Mouse (Mus musculus) kidney, postnatal 0 days (tissue): ENCODE measurements around the gene Robo3. TPM values are rescaled to one million over a fixed set of nuclear protein-coding genes. Genes with fewer than 3 reads are reported as not detected.

Experiments used
- ATAC-seq: fragments of 200-750 bp; cut with Nextera tagmentation; replicated peaks from 2 replicates; pipeline ENCODE4 v1.8.0; 2017; ENCODE audit warnings: low read depth, moderate number of reproducible peaks, moderate TSS enrichment, moderate library complexity; ENCODE audit not compliant: low FRiP score
- DNase-seq: peaks from one replicate; pipeline ENCODE4 v3.0.0-alpha.2; 2016; ENCODE audit warnings: low spot score
- H3K27ac ChIP-seq: fragments of 300-500 bp; sonication (generic); 2 replicates; pipeline ENCODE4 v1.5.1; 2014; ENCODE audit warnings: mild to moderate bottlenecking
- H3K27me3 ChIP-seq: fragments of 300-500 bp; sonication (generic); 2 replicates; pipeline ENCODE4 v1.6.1; 2014; ENCODE audit warnings: low read length, mixed read lengths; ENCODE audit not compliant: insufficient read depth
- H3K36me3 ChIP-seq: fragments of 300-500 bp; sonication (generic); 2 replicates; pipeline ENCODE4 v1.6.1; 2014; ENCODE audit warnings: low read length, mixed read lengths; ENCODE audit not compliant: insufficient read depth
- H3K4me1 ChIP-seq: fragments of 300-500 bp; sonication (generic); replicated peaks from 2 replicates; pipeline ENCODE4 v1.6.1; 2014; ENCODE audit warnings: antibody characterized with exemption, low read length, mixed read lengths; ENCODE audit not compliant: insufficient read depth
- H3K4me2 ChIP-seq: fragments of 300-500 bp; sonication (generic); 2 replicates; pipeline ENCODE4 v1.6.1; 2014; ENCODE audit warnings: mild to moderate bottlenecking, low read length, moderate library complexity, mixed read lengths
- H3K4me3 ChIP-seq: fragments of 300-500 bp; sonication (generic); replicated peaks from 2 replicates; pipeline ENCODE4 v1.5.1; 2014; ENCODE audit warnings: low read depth, low read length
- H3K9ac ChIP-seq: fragments of 300-500 bp; sonication (generic); 2 replicates; pipeline ENCODE4 v1.6.1; 2014; ENCODE audit warnings: low read depth, low read length
- H3K9me3 ChIP-seq: fragments of 300-500 bp; sonication (generic); replicated peaks from 2 replicates; pipeline ENCODE4 v1.6.1; 2016; ENCODE audit warnings: low read length, inconsistent platforms, mixed read lengths
- CTCF ChIP-seq: IDR thresholded peaks from 2 replicates; pipeline ENCODE4 v1.5.1; 2016; ENCODE audit warnings: antibody characterized with exemption, low read depth, mild to moderate bottlenecking, moderate library complexity
- WGBS: fragments of 180-500 bp; shearing (Covaris S2); extraction: QIAGEN DNeasy Blood & Tissue Kit; methylation state at CpG from one replicate; pipeline ENCODE4 v1.1.7; 2014; 5-methylcytosine and 5-hydroxymethylcytosine counted together
- polyA plus RNA-seq: library from polyadenylated mRNA; unstranded; fragments of >200 nt; fragmentation: Nextera tagmentation; extraction: Ambion mirVana; gene quantifications from 2 replicates; pipeline ENCODE4 v1.2.1, GENCODE M21; 2015

The Robo3 gene
- polyA plus RNA-seq, 1 experiment from 2014 or later = 0.25 TPM

DNA sequence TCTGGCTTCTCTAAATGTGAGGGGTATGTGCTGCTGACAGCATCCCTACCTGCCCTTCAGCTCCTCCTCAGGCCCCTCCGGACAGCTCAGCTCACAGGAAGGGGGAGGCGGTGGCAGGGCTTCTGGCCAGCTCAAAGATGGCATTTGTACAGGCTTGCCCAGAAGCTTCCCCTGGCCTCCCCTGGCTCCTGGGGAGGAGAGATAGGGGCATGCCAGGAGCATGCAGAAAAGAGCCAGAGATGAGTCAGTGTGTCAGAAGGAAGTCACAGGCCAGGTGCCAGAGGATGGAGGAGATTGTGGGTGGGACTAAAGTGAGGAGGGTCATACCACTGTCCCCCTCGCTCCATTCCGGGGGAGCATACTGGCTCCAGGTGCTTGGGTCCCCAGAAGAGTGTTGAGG, 14.3 kb downstream of the Robo3 start:
- H3K4me2 ChIP-seq = no peak overlapping the region
- no peaks in the 10 kb centered on the region for H3K36me3 ChIP-seq
- H3K4me1 ChIP-seq = peaks cover 4% of the 10 kb centered on the region; the same call in 1 of the 2 replicates
- H3K27ac ChIP-seq = no peak overlapping the region
- no peak for DNase-seq
- H3K27me3 ChIP-seq = no peaks in the 10 kb centered on the region
- no peaks in the 10 kb centered on the region for H3K9me3 ChIP-seq
- no peak for ATAC-seq
- 70% methylated on average over 4 of the region's 4 CpGs for WGBS
- H3K4me3 ChIP-seq = no peak overlapping the region
- no peak for TF ChIP-seq CTCF
- no peak overlapping the region for H3K9ac ChIP-seq

- WGBS = 70% methylated on average over 3 of the region's 3 CpGs
- no peak overlapping the region for H3K9ac ChIP-seq
- no peaks in the 10 kb centered on the region for H3K36me3 ChIP-seq
- no peak for TF ChIP-seq CTCF
- H3K27ac ChIP-seq = no peak overlapping the region
- no peaks in the 10 kb centered on the region for H3K9me3 ChIP-seq
- no peak for DNase-seq
- no peaks in the 10 kb centered on the region for H3K27me3 ChIP-seq
- no peak overlapping the region for H3K4me3 ChIP-seq
- no peaks in the 10 kb centered on the region for H3K4me1 ChIP-seq
- ATAC-seq = no peak
- no peak overlapping the region for H3K4me2 ChIP-seq
These were observed 18.4 kb downstream of the Robo3 start for GRCm38 (mm10) chr9:37414666-37415065.

- no peak for TF ChIP-seq CTCF
- H3K9me3 ChIP-seq = no peaks in the 10 kb centered on the region
- H3K4me3 ChIP-seq = no peak overlapping the region
- no peak overlapping the region for H3K27ac ChIP-seq
- no peaks in the 10 kb centered on the region for H3K27me3 ChIP-seq
- 55% methylated on average over 3 of the region's 3 CpGs for WGBS
- H3K36me3 ChIP-seq = no peaks in the 10 kb centered on the region
- DNase-seq (no peak), ATAC-seq (no peak)
- H3K4me1 ChIP-seq = no peaks in the 10 kb centered on the region
- no peak overlapping the region for H3K4me2 ChIP-seq
- no peak overlapping the region for H3K9ac ChIP-seq
These were observed 20.1 kb downstream of the Robo3 start for GRCm38 (mm10) chr9:37412989-37413388.

- TF ChIP-seq CTCF = no peak
- no peak overlapping the region for H3K9ac ChIP-seq
- no peak overlapping the region for H3K27ac ChIP-seq
- no peak overlapping the region for H3K4me2 ChIP-seq
- no peaks in the 10 kb centered on the region for H3K9me3 ChIP-seq
- no peaks in the 10 kb centered on the region for H3K4me1 ChIP-seq
- no peaks in the 10 kb centered on the region for H3K27me3 ChIP-seq
- 56% methylated on average over 8 of the region's 8 CpGs for WGBS
- no peak overlapping the region for H3K4me3 ChIP-seq
- no peak for ATAC-seq
- H3K36me3 ChIP-seq = no peaks in the 10 kb centered on the region
- no peak for DNase-seq
These were observed 23.2 kb downstream of the Robo3 start for GRCm38 (mm10) chr9:37409698-37410445.

GRCm38 (mm10) chr9:37407850-37408502, 25.1 kb downstream of the Robo3 start:
- DNase-seq (peak; percentile 45), ATAC-seq (no peak; the same call in 1 of the 2 replicates)
- Histone ChIP-seq H3K4me3 (no peak overlapping the region), H3K36me3 (no peaks in the 10 kb centered on the region), H3K9me3 (no peaks in the 10 kb centered on the region), H3K4me1 (no peaks in the 10 kb centered on the region), H3K4me2 (no peak overlapping the region), H3K27me3 (no peaks in the 10 kb centered on the region), H3K9ac (no peak overlapping the region), H3K27ac (no peak overlapping the region)
- WGBS = 16% methylated on average over 19 of the region's 19 CpGs
- TF ChIP-seq CTCF = peak; percentile 62

DNA sequence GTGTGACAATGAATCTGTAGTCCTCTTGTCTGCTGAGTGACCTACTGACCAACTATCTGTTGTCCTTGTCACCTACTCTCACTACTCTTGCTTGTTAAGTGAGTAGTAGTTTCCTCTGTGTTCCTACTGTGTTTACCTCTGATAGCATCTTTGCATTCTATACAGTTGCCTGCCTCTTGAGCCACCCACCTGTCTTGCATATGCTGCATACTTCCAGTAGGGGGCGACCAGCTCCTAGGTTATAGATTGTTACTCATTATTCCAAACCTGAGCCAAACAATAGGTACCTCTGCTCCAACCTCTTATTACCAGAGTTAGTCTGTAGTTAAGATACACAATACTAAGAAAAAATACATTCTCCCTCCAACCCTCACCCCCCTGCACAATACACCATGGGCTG, 26.7 kb downstream of the Robo3 start:
- Histone ChIP-seq H3K9ac (no peak overlapping the region), H3K27me3 (no peaks in the 10 kb centered on the region), H3K27ac (no peak overlapping the region), H3K4me3 (no peak overlapping the region), H3K4me2 (no peak overlapping the region), H3K9me3 (no peaks in the 10 kb centered on the region), H3K36me3 (no peaks in the 10 kb centered on the region), H3K4me1 (no peaks in the 10 kb centered on the region)
- DNase-seq = peak; percentile 74
- WGBS = 0% methylated on average over 1 of the region's 1 CpGs
- no peak for ATAC-seq
- peak; percentile 87 for TF ChIP-seq CTCF
